28 mouse cellular contexts compared by ENCODE assay signal in genomic region chr1:66922061-66922460, GRCm38 (mm10). TPM values are rescaled to one million over a fixed set of nuclear protein-coding genes. Genes with fewer than 3 reads are reported as not detected.
A peak's percentile ranks its signal among the peaks of the same experiment; 100 is the strongest.
DNase-seq lines count a peak whose midpoint lies in the region; ATAC-seq and TF ChIP-seq lines count a peak whose summit lies in the region.
"Had no signal": no experiment of that assay in that cellular context is flagged by ENCODE, and none has a peak within 500 bp of the region (broad histone marks: within the 10 kb centered on the region; RNA-seq: fewer than 3 reads in every experiment).

No protein-coding gene starts in this region.

- no peak overlapping the region for H3K9ac ChIP-seq in embryonic facial prominence, embryonic 14.5 days (ENCODE audit: low read depth, low read length)
- no peak overlapping the region for H3K9ac ChIP-seq in hindbrain, postnatal 0 days (replicated peaks; ENCODE audit: low read length)
- no peak overlapping the region for H3K9ac ChIP-seq in hindbrain, embryonic 16.5 days (ENCODE audit: low read depth, low read length)
- no peak overlapping the region for H3K9ac ChIP-seq in limb, embryonic 14.5 days (ENCODE audit: low read depth, low read length, severe bottlenecking)
- H3K9ac ChIP-seq: embryonic facial prominence, embryonic 15.5 days; forebrain, postnatal 0 days; hindbrain, embryonic 12.5 days; hindbrain, embryonic 15.5 days had no signal

- TF ChIP-seq POLR2A in limb, embryonic 14.5 days (IDR thresholded peaks at IDR 0.05; ENCODE audit: borderline replicate concordance, extremely low read depth, insufficient read depth, insufficient read length): no peak

- peak; percentile 82 for DNase-seq in embryonic facial prominence, embryonic 14.5 days (ENCODE audit: low spot score)
- no peak for DNase-seq in embryonic facial prominence, embryonic 10.5 days (ENCODE audit: low spot score)
- peak; percentile 4 for DNase-seq in hindbrain, postnatal 0 days (ENCODE audit: low spot score)
- DNase-seq in limb, embryonic 14.5 days (ENCODE audit: low spot score): peak; percentile 38
- DNase-seq: adrenal gland, postnatal 10 days; adrenal gland, postnatal 36 days; cerebellum, adult 11 months; cerebellum, adult 8-10 months; cerebellum, postnatal 10 days; cerebellum, postnatal 36 days; embryo, embryonic 11 days; forebrain, postnatal 0 days; gastrocnemius, postnatal 14 days; kidney, adult 18-20 months had no signal

- no peak for TF ChIP-seq CTCF in hindbrain, postnatal 0 days (IDR thresholded peaks at IDR 0.05; ENCODE audit: low read depth)

- H3K4me3 ChIP-seq in embryonic facial prominence, embryonic 14.5 days (ENCODE audit: low read depth, low read length): no peak overlapping the region
- H3K4me3 ChIP-seq in embryonic facial prominence, embryonic 10.5 days: no peak overlapping the region
- H3K4me3 ChIP-seq in hindbrain, postnatal 0 days (ENCODE audit: low read length): no peak overlapping the region
- no peak overlapping the region for H3K4me3 ChIP-seq in hindbrain, embryonic 16.5 days (ENCODE audit: low read length)
- H3K4me3 ChIP-seq in limb, embryonic 14.5 days (replicated peaks; ENCODE audit: low read length): no peak overlapping the region
- H3K4me3 ChIP-seq: embryonic facial prominence, embryonic 15.5 days; hindbrain, embryonic 12.5 days; hindbrain, embryonic 15.5 days had no signal

- H3K4me2 ChIP-seq in embryonic facial prominence, embryonic 14.5 days (ENCODE audit: low read depth, low read length): no peak overlapping the region
- no peak overlapping the region for H3K4me2 ChIP-seq in hindbrain, postnatal 0 days (ENCODE audit: low read depth, low read length)
- no peak overlapping the region for H3K4me2 ChIP-seq in hindbrain, embryonic 16.5 days (ENCODE audit: low read length)
- H3K4me2 ChIP-seq in limb, embryonic 14.5 days (replicated peaks; ENCODE audit: low read depth, low read length, severe bottlenecking): no peak overlapping the region
- H3K4me2 ChIP-seq: embryonic facial prominence, embryonic 15.5 days; heart, embryonic 11.5 days; hindbrain, embryonic 12.5 days; hindbrain, embryonic 15.5 days had no signal

- no peaks in the 10 kb centered on the region for H3K36me3 ChIP-seq in embryonic facial prominence, embryonic 14.5 days (ENCODE audit: control insufficient read depth, insufficient read depth, low read length)
- no peaks in the 10 kb centered on the region for H3K36me3 ChIP-seq in embryonic facial prominence, embryonic 10.5 days (replicated peaks)
- H3K36me3 ChIP-seq in hindbrain, postnatal 0 days (ENCODE audit: insufficient read depth, low read length): no peaks in the 10 kb centered on the region
- no peaks in the 10 kb centered on the region for H3K36me3 ChIP-seq in hindbrain, embryonic 16.5 days (ENCODE audit: control insufficient read depth, insufficient read depth, low read length)
- no peaks in the 10 kb centered on the region for H3K36me3 ChIP-seq in limb, embryonic 14.5 days (ENCODE audit: control insufficient read depth, insufficient read depth, low read length)
- H3K36me3 ChIP-seq: embryonic facial prominence, embryonic 15.5 days; G1E; hindbrain, embryonic 12.5 days; hindbrain, embryonic 15.5 days had no signal

- peak; percentile 72 for ATAC-seq in embryonic facial prominence, embryonic 14.5 days (ENCODE audit: low read depth)
- no peak for ATAC-seq in hindbrain, postnatal 0 days
- no peak for ATAC-seq in hindbrain, embryonic 16.5 days
- peak; percentile 85 for ATAC-seq in limb, embryonic 14.5 days (ENCODE audit: low FRiP score, low read depth)
- no peak for ATAC-seq in frontal cortex, adult (ENCODE audit: low TSS enrichment)
- ATAC-seq: forebrain, embryonic 14.5 days; forebrain, postnatal 0 days; inflammation-experienced regulatory T-cells, adult 6 months; intestine, embryonic 16.5 days; Patski had no signal

- 48% methylated on average over 3 of the region's 3 CpGs for WGBS in embryonic facial prominence, embryonic 14.5 days
- 76% methylated on average over 3 of the region's 3 CpGs for WGBS in embryonic facial prominence, embryonic 10.5 days
- 57% methylated on average over 3 of the region's 3 CpGs for WGBS in hindbrain, postnatal 0 days
- 71% methylated on average over 3 of the region's 3 CpGs for WGBS in hindbrain, embryonic 16.5 days
- WGBS in limb, embryonic 14.5 days: 44% methylated on average over 3 of the region's 3 CpGs

- no peaks in the 10 kb centered on the region for H3K9me3 ChIP-seq in embryonic facial prominence, embryonic 14.5 days (ENCODE audit: control insufficient read depth, low read length)
- no peaks in the 10 kb centered on the region for H3K9me3 ChIP-seq in embryonic facial prominence, embryonic 10.5 days
- H3K9me3 ChIP-seq in hindbrain, postnatal 0 days (ENCODE audit: low read length): no peaks in the 10 kb centered on the region
- H3K9me3 ChIP-seq in hindbrain, embryonic 16.5 days (ENCODE audit: control insufficient read depth, low read length): no peaks in the 10 kb centered on the region
- no peaks in the 10 kb centered on the region for H3K9me3 ChIP-seq in limb, embryonic 14.5 days (ENCODE audit: control insufficient read depth, low read length)
- H3K9me3 ChIP-seq: embryonic facial prominence, embryonic 15.5 days; G1E; hindbrain, embryonic 12.5 days; hindbrain, embryonic 15.5 days had no signal

- H3K27ac ChIP-seq in embryonic facial prominence, embryonic 14.5 days (replicated peaks; ENCODE audit: low read depth, low read length): no peak overlapping the region
- H3K27ac ChIP-seq in embryonic facial prominence, embryonic 10.5 days (replicated peaks): no peak overlapping the region
- no peak overlapping the region for H3K27ac ChIP-seq in hindbrain, postnatal 0 days
- no peak overlapping the region for H3K27ac ChIP-seq in hindbrain, embryonic 16.5 days (ENCODE audit: low read depth, low read length)
- H3K27ac ChIP-seq in limb, embryonic 14.5 days (replicated peaks; ENCODE audit: low read depth, low read length): no peak overlapping the region
- H3K27ac ChIP-seq: embryonic facial prominence, embryonic 15.5 days; hindbrain, embryonic 12.5 days; hindbrain, embryonic 15.5 days had no signal

- H3K27me3 ChIP-seq in embryonic facial prominence, embryonic 14.5 days (replicated peaks; ENCODE audit: control insufficient read depth, insufficient read depth, low read length): no peaks in the 10 kb centered on the region
- no peaks in the 10 kb centered on the region for H3K27me3 ChIP-seq in embryonic facial prominence, embryonic 10.5 days (replicated peaks; ENCODE audit: low read depth, poor library complexity, severe bottlenecking)
- H3K27me3 ChIP-seq in hindbrain, postnatal 0 days (ENCODE audit: insufficient read depth, low read length): no peaks in the 10 kb centered on the region
- H3K27me3 ChIP-seq in hindbrain, embryonic 16.5 days (replicated peaks; ENCODE audit: control insufficient read depth, insufficient read depth, low read length): no peaks in the 10 kb centered on the region
- no peaks in the 10 kb centered on the region for H3K27me3 ChIP-seq in limb, embryonic 14.5 days (ENCODE audit: control insufficient read depth, insufficient read depth, low read length)
- H3K27me3 ChIP-seq: CH12.LX; embryonic facial prominence, embryonic 15.5 days; hindbrain, embryonic 12.5 days; hindbrain, embryonic 15.5 days had no signal

- no peaks in the 10 kb centered on the region for H3K4me1 ChIP-seq in embryonic facial prominence, embryonic 14.5 days (ENCODE audit: control insufficient read depth, insufficient read depth, low read length)
- H3K4me1 ChIP-seq in embryonic facial prominence, embryonic 10.5 days: no peaks in the 10 kb centered on the region
- H3K4me1 ChIP-seq in hindbrain, postnatal 0 days (ENCODE audit: insufficient read depth, low read length): no peaks in the 10 kb centered on the region
- no peaks in the 10 kb centered on the region for H3K4me1 ChIP-seq in hindbrain, embryonic 16.5 days (ENCODE audit: control insufficient read depth, insufficient read depth, low read depth, low read length)
- H3K4me1 ChIP-seq in limb, embryonic 14.5 days (ENCODE audit: control insufficient read depth, insufficient read depth, low read length): no peaks in the 10 kb centered on the region
- H3K4me1 ChIP-seq: embryonic facial prominence, embryonic 15.5 days; hindbrain, embryonic 12.5 days; hindbrain, embryonic 15.5 days had no signal

RNA-seq across cellular contexts. Expression of gene Myl1, which starts 23.1 kb away (rescaled TPM):
- 1,165 and 1,732 TPM in 2 replicates for polyA plus RNA-seq in embryonic facial prominence, embryonic 14.5 days (2014; fragmentation: Nextera tagmentation; extraction: Ambion mirVana)
- 0.54 and 1.3 TPM in 2 replicates for polyA plus RNA-seq in embryonic facial prominence, embryonic 10.5 days (2016; fragmentation: Nextera tagmentation; extraction: Ambion mirVana)
- 0.99 and 8.7 TPM in 2 replicates for total RNA-seq in hindbrain, postnatal 0 days (2014; rRNA removed)
- 0.28 and 0.58 TPM in 2 replicates for polyA plus RNA-seq in hindbrain, postnatal 0 days (2015; fragmentation: Nextera tagmentation; extraction: Ambion mirVana)
- 1.7 and 57.7 TPM in 2 replicates for polyA plus RNA-seq in hindbrain, embryonic 16.5 days (2015; fragmentation: Nextera tagmentation; extraction: Ambion mirVana)
- 125 and 193 TPM in 2 replicates for polyA plus RNA-seq in limb, embryonic 14.5 days (2012; rRNA removed)
- polyA plus RNA-seq in limb, embryonic 14.5 days (2014; fragmentation: Nextera tagmentation; extraction: Ambion mirVana): 463 and 677 TPM in 2 replicates
- total RNA-seq: CH12.LX; forebrain, postnatal 0 days; granulocyte monocyte progenitor cell, adult 5-6 weeks; hematopoietic stem cell, adult 5-6 weeks had no signal
- polyA plus RNA-seq: G1E; inflammation-experienced regulatory T-cells, adult 6 months; Patski had no signal

RNA-seq across cellular contexts. Expression of gene Acadl, which starts 59.0 kb away (rescaled TPM):
- 108 and 128 TPM in 2 replicates for polyA plus RNA-seq in embryonic facial prominence, embryonic 14.5 days (2014; fragmentation: Nextera tagmentation; extraction: Ambion mirVana)
- polyA plus RNA-seq in embryonic facial prominence, embryonic 10.5 days (2016; fragmentation: Nextera tagmentation; extraction: Ambion mirVana): 35.7 and 40.4 TPM in 2 replicates
- total RNA-seq in hindbrain, postnatal 0 days (2014; rRNA removed): 7.5 and 7.8 TPM in 2 replicates
- polyA plus RNA-seq in hindbrain, postnatal 0 days (2015; fragmentation: Nextera tagmentation; extraction: Ambion mirVana): 96.9 and 111 TPM in 2 replicates
- 65.8 and 74.9 TPM in 2 replicates for polyA plus RNA-seq in hindbrain, embryonic 16.5 days (2015; fragmentation: Nextera tagmentation; extraction: Ambion mirVana)
- 20.3 and 32.4 TPM in 2 replicates for polyA plus RNA-seq in limb, embryonic 14.5 days (2012; rRNA removed)
- polyA plus RNA-seq in limb, embryonic 14.5 days (2014; fragmentation: Nextera tagmentation; extraction: Ambion mirVana): 78.7 and 86.0 TPM in 2 replicates

Comparison
In these comparisons a context has a peak if more than half of its experiments do, and no peak if none do; other contexts are left out.
1. ATAC-seq: peak in embryonic facial prominence, embryonic 14.5 days (single experiment) and limb, embryonic 14.5 days (single experiment); none in hindbrain, postnatal 0 days (single experiment), hindbrain, embryonic 16.5 days (single experiment) and frontal cortex, adult (single experiment).